Mouse (Mus musculus) spleen, embryonic (tissue): ENCODE results near the gene Tbc1d5.

Experiments used
- CTCF ChIA-PET: fragments of 350-600 bp; sonication (Branson Sonifier 250); formaldehyde crosslinking; loops from one replicate; lab custom pipeline; 2022; lab: Charles Lee

The Tbc1d5 gene

DNA sequence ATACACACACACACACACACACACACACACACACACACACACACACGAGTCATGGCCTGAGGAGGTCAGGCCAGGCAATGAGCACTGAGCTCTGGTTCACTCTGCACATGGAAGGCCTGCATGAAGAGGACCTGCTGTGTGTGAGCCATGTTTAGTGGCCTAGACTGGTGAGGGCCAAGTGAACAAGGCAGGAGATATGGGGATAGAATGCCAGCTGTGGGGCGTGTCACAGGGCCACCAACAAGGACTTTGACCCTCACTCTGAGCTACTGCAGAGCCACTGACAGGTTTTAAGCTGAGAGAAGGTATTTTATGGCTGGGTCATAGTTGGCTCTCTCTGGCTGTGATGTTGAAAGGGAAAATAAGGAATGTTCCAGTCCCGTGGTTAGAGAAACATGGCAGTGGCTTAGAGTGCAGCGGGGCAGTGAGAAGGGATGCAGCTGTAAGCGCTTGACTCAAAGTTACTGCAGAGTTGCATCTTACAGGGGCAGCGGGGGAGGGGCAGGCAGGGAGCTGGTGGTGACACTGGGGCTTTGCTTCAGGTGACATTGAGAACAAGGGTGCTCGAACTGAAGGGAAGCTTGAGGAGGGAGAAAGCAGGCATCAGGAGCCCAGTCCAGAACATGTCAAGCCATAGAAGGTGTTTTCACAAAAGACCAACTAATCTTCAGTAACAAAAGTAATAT lies 494.0 kb downstream of the Tbc1d5 start:
- CTCF ChIA-PET, result no interaction called here
